Mouse (Mus musculus): ENCODE measurements around the gene Tekt1. TPM values are rescaled to one million over a fixed set of nuclear protein-coding genes. Genes with fewer than 3 reads are reported as not detected.

Gene Tekt1
- polyA plus RNA-seq, 1 experiment from 2014 or later = 9.3 TPM

- 88% methylated on average over 4 of the region's 4 CpGs for WGBS
- Histone ChIP-seq H3K4me2 (no peak overlapping the region), H3K9me3 (no peaks in the 10 kb centered on the region), H3K9ac (no peak overlapping the region), H3K27ac (no peak overlapping the region), H3K4me1 (replicated peaks) (no peaks in the 10 kb centered on the region), H3K27me3 (no peaks in the 10 kb centered on the region), H3K4me3 (no peak overlapping the region), H3K36me3 (no peaks in the 10 kb centered on the region)
- ATAC-seq (ENCODE audit: low FRiP score) = no peak
These were observed 36.5 kb downstream of the Tekt1 start for GRCm38 (mm10) chr11:72325701-72326100.

GRCm38 (mm10) chr11:72324431-72324830 lies 37.8 kb downstream of the Tekt1 start:
- no peak overlapping the region for H3K9ac ChIP-seq
- WGBS = 74% methylated on average over 3 of the region's 3 CpGs
- no peaks in the 10 kb centered on the region for H3K4me1 ChIP-seq (replicated peaks)
- H3K27me3 ChIP-seq = no peaks in the 10 kb centered on the region
- H3K9me3 ChIP-seq = no peaks in the 10 kb centered on the region
- no peak overlapping the region for H3K4me3 ChIP-seq
- ATAC-seq (ENCODE audit: low FRiP score) = no peak
- no peak overlapping the region for H3K27ac ChIP-seq
- no peak overlapping the region for H3K4me2 ChIP-seq
- no peaks in the 10 kb centered on the region for H3K36me3 ChIP-seq

GRCm38 (mm10) chr11:72318026-72318425 lies 44.2 kb downstream of the Tekt1 start:
- H3K4me1 ChIP-seq (replicated peaks) = peaks cover 6% of the 10 kb centered on the region
- no peak overlapping the region for H3K9ac ChIP-seq
- H3K27me3 ChIP-seq = peaks cover 39% of the 10 kb centered on the region
- WGBS = 89% methylated on average over 5 of the region's 5 CpGs
- H3K4me3 ChIP-seq = no peak overlapping the region
- no peak overlapping the region for H3K27ac ChIP-seq
- H3K4me2 ChIP-seq = no peak overlapping the region
- ATAC-seq (ENCODE audit: low FRiP score) = no peak
- H3K36me3 ChIP-seq = no peaks in the 10 kb centered on the region
- H3K9me3 ChIP-seq = no peaks in the 10 kb centered on the region

- no peaks in the 10 kb centered on the region for H3K9me3 ChIP-seq
- WGBS = 13% methylated on average over 42 of the region's 42 CpGs
These were observed 47.9 kb downstream of the Tekt1 start, which contains the start of gene Fbxo39 for GRCm38 (mm10) chr11:72314151-72314895. Fbxo39 (plus strand) TSS chr11:72314444.

GRCm38 (mm10) chr11:72311355-72312001 lies 50.8 kb downstream of the Tekt1 start:
- no peak overlapping the region for H3K4me3 ChIP-seq
- no peaks in the 10 kb centered on the region for H3K36me3 ChIP-seq
- H3K27ac ChIP-seq = no peak overlapping the region
- ATAC-seq (ENCODE audit: low FRiP score) = no peak
- peaks cover 37% of the 10 kb centered on the region for H3K27me3 ChIP-seq
- peaks cover 6% of the 10 kb centered on the region for H3K4me1 ChIP-seq (replicated peaks)
- H3K4me2 ChIP-seq = no peak overlapping the region
- H3K9ac ChIP-seq = no peak overlapping the region
- H3K9me3 ChIP-seq = no peaks in the 10 kb centered on the region
- WGBS = 88% methylated on average over 10 of the region's 10 CpGs

More at GRCm38 (mm10) chr11:72314151-72314895, 47.9 kb downstream of the Tekt1 start, which contains the start of gene Fbxo39:
- peaks cover 6% of the 10 kb centered on the region for H3K4me1 ChIP-seq (replicated peaks)
- peak within 1 kb of the TSS; percentile 37 for H3K4me3 ChIP-seq
- no peaks in the 10 kb centered on the region for H3K36me3 ChIP-seq
- H3K27me3 ChIP-seq = peaks cover 45% of the 10 kb centered on the region
- peak within 1 kb of the TSS; percentile 63 for H3K4me2 ChIP-seq
- H3K27ac ChIP-seq = no peak within 1 kb of the TSS
- peak within 1 kb of the TSS; percentile 67 for H3K9ac ChIP-seq
- no peak for ATAC-seq (ENCODE audit: low FRiP score)

- 84% methylated on average over 4 of the region's 4 CpGs for WGBS
- Histone ChIP-seq H3K4me3 (no peak overlapping the region), H3K4me2 (no peak overlapping the region), H3K36me3 (no peaks in the 10 kb centered on the region), H3K9me3 (no peaks in the 10 kb centered on the region), H3K4me1 (replicated peaks) (peaks cover 6% of the 10 kb centered on the region), H3K27ac (no peak overlapping the region), H3K9ac (no peak overlapping the region), H3K27me3 (peaks cover 30% of the 10 kb centered on the region)
- ATAC-seq (ENCODE audit: low FRiP score) = no peak
These were observed 51.8 kb downstream of the Tekt1 start for GRCm38 (mm10) chr11:72310491-72310890.

GRCm38 (mm10) chr11:72308982-72309381 lies 53.3 kb downstream of the Tekt1 start:
- H3K4me1 ChIP-seq (replicated peaks) = peaks cover under 1% of the 10 kb centered on the region
- H3K9me3 ChIP-seq = no peaks in the 10 kb centered on the region
- no peak overlapping the region for H3K4me2 ChIP-seq
- H3K4me3 ChIP-seq = no peak overlapping the region
- peaks cover 15% of the 10 kb centered on the region for H3K27me3 ChIP-seq
- no peaks in the 10 kb centered on the region for H3K36me3 ChIP-seq
- no peak overlapping the region for H3K27ac ChIP-seq
- H3K9ac ChIP-seq = no peak overlapping the region
- whole genome bisulfite sequencing = 84% methylated on average over 2 of the region's 2 CpGs
- ATAC-seq (ENCODE audit: low FRiP score) = no peak

- no peaks in the 10 kb centered on the region for H3K36me3 ChIP-seq
- no peaks in the 10 kb centered on the region for H3K9me3 ChIP-seq
- H3K4me3 ChIP-seq = no peak overlapping the region
- ATAC-seq (ENCODE audit: low FRiP score) = no peak
- no peak overlapping the region for H3K27ac ChIP-seq
- H3K4me2 ChIP-seq = no peak overlapping the region
- H3K4me1 ChIP-seq (replicated peaks) = no peaks in the 10 kb centered on the region
- H3K27me3 ChIP-seq = peaks cover 1% of the 10 kb centered on the region; the same call in 1 of the 2 replicates
- no peak overlapping the region for H3K9ac ChIP-seq
- WGBS = 85% methylated on average over 5 of the region's 5 CpGs
These were observed 54.8 kb downstream of the Tekt1 start for GRCm38 (mm10) chr11:72307461-72307860.

GRCm38 (mm10) chr11:72302230-72302629 lies 60.0 kb downstream of the Tekt1 start:
- Histone ChIP-seq H3K4me3 (no peak overlapping the region), H3K4me1 (replicated peaks) (no peaks in the 10 kb centered on the region), H3K27me3 (no peaks in the 10 kb centered on the region), H3K27ac (no peak overlapping the region), H3K4me2 (no peak overlapping the region), H3K9me3 (no peaks in the 10 kb centered on the region), H3K36me3 (no peaks in the 10 kb centered on the region), H3K9ac (no peak overlapping the region)
- WGBS = 86% methylated on average over 7 of the region's 7 CpGs
- no peak for ATAC-seq (ENCODE audit: low FRiP score)

- no peak for ATAC-seq (ENCODE audit: low FRiP score)
- 26% methylated on average over 6 of the region's 6 CpGs for WGBS
- H3K4me2 ChIP-seq = 0 out of 2 replicates have a peak within 1 kb of the TSS, but pooled peaks have one; percentile 3
These were observed 60.9 kb downstream of the Tekt1 start, which contains the start of gene Xaf1 for GRCm38 (mm10) chr11:72301334-72301733. Xaf1 (plus strand) TSS chr11:72301629.

More at GRCm38 (mm10) chr11:72301334-72301733, 60.9 kb downstream of the Tekt1 start, which contains the start of gene Xaf1:
- Histone ChIP-seq H3K9ac (no peak within 1 kb of the TSS), H3K27me3 (no peaks in the 10 kb centered on the region), H3K4me3 (no peak within 1 kb of the TSS), H3K9me3 (no peaks in the 10 kb centered on the region), H3K36me3 (no peaks in the 10 kb centered on the region), H3K4me1 (replicated peaks) (no peaks in the 10 kb centered on the region), H3K27ac (no peak within 1 kb of the TSS)

Measured in hindbrain, embryonic 13.5 days (tissue).